Mouse (Mus musculus) limb, embryonic 12.5 days (tissue): ENCODE results near the gene Galnt7. TPM values are rescaled to one million over a fixed set of nuclear protein-coding genes. Genes with fewer than 3 reads are reported as not detected.

Source experiments
- ATAC-seq: fragments of 200-750 bp; cut with Nextera tagmentation; 2 replicates; pipeline ENCODE4 v1.8.0; 2017; ENCODE audit warnings: low read depth, moderate TSS enrichment; ENCODE audit not compliant: insufficient number of reproducible peaks, insufficient read depth, low FRiP score, low TSS enrichment
- H3K27ac ChIP-seq: fragments of 300-500 bp; sonication (generic); 2 replicates; pipeline ENCODE4 v1.5.1; 2016; ENCODE audit warnings: mild to moderate bottlenecking, moderate library complexity
- H3K27me3 ChIP-seq: fragments of 300-500 bp; sonication (generic); 2 replicates; pipeline ENCODE4 v1.6.1; 2016; ENCODE audit warnings: mild to moderate bottlenecking, moderate library complexity
- H3K36me3 ChIP-seq: fragments of 300-500 bp; sonication (generic); 2 replicates; pipeline ENCODE4 v1.6.1; 2016; ENCODE audit warnings: mild to moderate bottlenecking, moderate library complexity
- H3K4me1 ChIP-seq: fragments of 300-500 bp; sonication (generic); replicated peaks from 2 replicates; pipeline ENCODE4 v1.6.1; 2016
- H3K4me2 ChIP-seq: fragments of 300-500 bp; sonication (generic); 2 replicates; pipeline ENCODE4 v1.6.1; 2016; ENCODE audit warnings: mild to moderate bottlenecking, moderate library complexity
- H3K4me3 ChIP-seq: fragments of 300-500 bp; sonication (generic); replicated peaks from 2 replicates; pipeline ENCODE4 v1.5.1; 2016; ENCODE audit warnings: mild to moderate bottlenecking
- H3K9ac ChIP-seq: fragments of 300-500 bp; sonication (generic); replicated peaks from 2 replicates; pipeline ENCODE4 v1.6.1; 2016; ENCODE audit warnings: mild to moderate bottlenecking, moderate library complexity
- H3K9me3 ChIP-seq: fragments of 300-500 bp; sonication (generic); 2 replicates; pipeline ENCODE4 v1.6.1; 2016; ENCODE audit warnings: mild to moderate bottlenecking, moderate library complexity
- WGBS: fragments of 180-500 bp; shearing (Covaris S2); methylation state at CpG from one replicate; pipeline ENCODE4 v1.1.7; 2016; 5-methylcytosine and 5-hydroxymethylcytosine counted together
- polyA plus RNA-seq: library from polyadenylated mRNA; unstranded; fragments of >200 nt; fragmentation: Nextera tagmentation; extraction: Ambion mirVana; gene quantifications from 2 replicates; pipeline ENCODE4 v1.2.1, GENCODE M21; 2016

Galnt7 gene
- polyA plus RNA-seq, 1 experiment from 2014 or later = 15.8 TPM

GRCm38 (mm10) chr8:57651357-57651688, 1.5 kb downstream of the Galnt7 start:
- no peaks in the 10 kb centered on the region for H3K36me3 ChIP-seq
- peak overlapping the region; percentile 81 for H3K4me2 ChIP-seq
- H3K27me3 ChIP-seq = no peaks in the 10 kb centered on the region
- no peaks in the 10 kb centered on the region for H3K9me3 ChIP-seq
- WGBS = under 1% methylated on average over 8 of the region's 8 CpGs
- H3K9ac ChIP-seq = peak overlapping the region; percentile 94
- H3K4me1 ChIP-seq = peaks cover 22% of the 10 kb centered on the region
- no peak for ATAC-seq
- peak overlapping the region; percentile 99 for H3K27ac ChIP-seq
- H3K4me3 ChIP-seq = peak overlapping the region; percentile 89

- no peak overlapping the region for H3K9ac ChIP-seq
- no peaks in the 10 kb centered on the region for H3K27me3 ChIP-seq
- 0 out of 2 replicates have a peak overlapping the region, but pooled peaks have one; percentile 13 for H3K4me2 ChIP-seq
- H3K9me3 ChIP-seq = no peaks in the 10 kb centered on the region
- no peak for ATAC-seq
- peaks cover 22% of the 10 kb centered on the region for H3K4me1 ChIP-seq
- 74% methylated on average over 6 of the region's 6 CpGs for WGBS
- no peak overlapping the region for H3K4me3 ChIP-seq
- no peaks in the 10 kb centered on the region for H3K36me3 ChIP-seq
- no peak overlapping the region for H3K27ac ChIP-seq
Measured at GRCm38 (mm10) chr8:57650216-57650615, 2.6 kb downstream of the Galnt7 start.

GRCm38 (mm10) chr8:57647566-57647965, 5.3 kb downstream of the Galnt7 start:
- WGBS = 76% methylated on average over 3 of the region's 3 CpGs
- H3K9me3 ChIP-seq = no peaks in the 10 kb centered on the region
- no peaks in the 10 kb centered on the region for H3K36me3 ChIP-seq
- peaks cover 15% of the 10 kb centered on the region for H3K4me1 ChIP-seq
- H3K27ac ChIP-seq = no peak overlapping the region
- no peak overlapping the region for H3K4me2 ChIP-seq
- H3K4me3 ChIP-seq = no peak overlapping the region
- no peaks in the 10 kb centered on the region for H3K27me3 ChIP-seq
- no peak overlapping the region for H3K9ac ChIP-seq
- no peak for ATAC-seq

GRCm38 (mm10) chr8:57644281-57644680, 8.6 kb downstream of the Galnt7 start:
- no peak for ATAC-seq
- Histone ChIP-seq H3K4me2 (no peak overlapping the region), H3K36me3 (no peaks in the 10 kb centered on the region), H3K9ac (no peak overlapping the region), H3K4me3 (no peak overlapping the region), H3K9me3 (no peaks in the 10 kb centered on the region), H3K27ac (no peak overlapping the region), H3K27me3 (no peaks in the 10 kb centered on the region), H3K4me1 (peaks cover 13% of the 10 kb centered on the region)
- WGBS = 81% methylated on average over 6 of the region's 6 CpGs

GRCm38 (mm10) chr8:57642722-57643121, 10.1 kb downstream of the Galnt7 start:
- Histone ChIP-seq H3K27me3 (no peaks in the 10 kb centered on the region), H3K27ac (no peak overlapping the region), H3K9me3 (no peaks in the 10 kb centered on the region), H3K9ac (no peak overlapping the region), H3K4me1 (peaks cover 9% of the 10 kb centered on the region), H3K4me3 (no peak overlapping the region), H3K36me3 (no peaks in the 10 kb centered on the region), H3K4me2 (no peak overlapping the region)
- no peak for ATAC-seq
- WGBS = 67% methylated on average over 5 of the region's 5 CpGs

GRCm38 (mm10) chr8:57638925-57639324, 13.9 kb downstream of the Galnt7 start:
- Histone ChIP-seq H3K9ac (no peak overlapping the region), H3K4me2 (no peak overlapping the region), H3K4me1 (peaks cover 9% of the 10 kb centered on the region), H3K9me3 (no peaks in the 10 kb centered on the region), H3K27me3 (no peaks in the 10 kb centered on the region), H3K4me3 (no peak overlapping the region), H3K27ac (no peak overlapping the region), H3K36me3 (no peaks in the 10 kb centered on the region)
- ATAC-seq = no peak
- 54% methylated on average over 6 of the region's 6 CpGs for WGBS

GRCm38 (mm10) chr8:57637599-57638280, 15.1 kb downstream of the Galnt7 start:
- no peaks in the 10 kb centered on the region for H3K27me3 ChIP-seq
- no peak overlapping the region for H3K27ac ChIP-seq
- no peak for ATAC-seq
- H3K36me3 ChIP-seq = no peaks in the 10 kb centered on the region
- no peaks in the 10 kb centered on the region for H3K9me3 ChIP-seq
- H3K4me1 ChIP-seq = peaks cover 9% of the 10 kb centered on the region
- no peak overlapping the region for H3K4me3 ChIP-seq
- no peak overlapping the region for H3K4me2 ChIP-seq
- H3K9ac ChIP-seq = no peak overlapping the region
- WGBS = 88% methylated on average over 15 of the region's 15 CpGs

- WGBS = 89% methylated on average over 11 of the region's 11 CpGs
- Histone ChIP-seq H3K4me1 (peaks cover 9% of the 10 kb centered on the region), H3K9ac (no peak overlapping the region), H3K27me3 (no peaks in the 10 kb centered on the region), H3K9me3 (no peaks in the 10 kb centered on the region), H3K4me2 (no peak overlapping the region), H3K27ac (no peak overlapping the region), H3K4me3 (no peak overlapping the region), H3K36me3 (no peaks in the 10 kb centered on the region)
- ATAC-seq = no peak
Measured at GRCm38 (mm10) chr8:57636698-57637097, 16.1 kb downstream of the Galnt7 start.

GRCm38 (mm10) chr8:57636281-57636680, 16.6 kb downstream of the Galnt7 start:
- WGBS = 84% methylated on average over 3 of the region's 3 CpGs

GRCm38 (mm10) chr8:57631780-57632179, 21.1 kb downstream of the Galnt7 start:
- no peak for ATAC-seq
- Histone ChIP-seq H3K4me2 (no peak overlapping the region), H3K36me3 (no peaks in the 10 kb centered on the region), H3K4me3 (no peak overlapping the region), H3K27ac (no peak overlapping the region), H3K9ac (no peak overlapping the region), H3K4me1 (peaks cover 15% of the 10 kb centered on the region; the same call in 1 of the 2 replicates), H3K9me3 (no peaks in the 10 kb centered on the region), H3K27me3 (no peaks in the 10 kb centered on the region)
- WGBS = 90% methylated on average over 7 of the region's 7 CpGs

More at GRCm38 (mm10) chr8:57636281-57636680, 16.6 kb downstream of the Galnt7 start:
- H3K27ac ChIP-seq = no peak overlapping the region
- peaks cover 9% of the 10 kb centered on the region for H3K4me1 ChIP-seq
- no peaks in the 10 kb centered on the region for H3K27me3 ChIP-seq
- H3K36me3 ChIP-seq = no peaks in the 10 kb centered on the region
- H3K4me2 ChIP-seq = no peak overlapping the region
- no peaks in the 10 kb centered on the region for H3K9me3 ChIP-seq
- no peak overlapping the region for H3K9ac ChIP-seq
- no peak overlapping the region for H3K4me3 ChIP-seq
- no peak for ATAC-seq

- Histone ChIP-seq H3K4me1 (peaks cover 21% of the 10 kb centered on the region), H3K9me3 (no peaks in the 10 kb centered on the region), H3K27ac (no peak overlapping the region), H3K4me2 (no peak overlapping the region), H3K27me3 (no peaks in the 10 kb centered on the region), H3K9ac (no peak overlapping the region), H3K36me3 (no peaks in the 10 kb centered on the region), H3K4me3 (no peak overlapping the region)
- WGBS = 87% methylated on average over 6 of the region's 8 CpGs
- ATAC-seq = no peak
Measured at GRCm38 (mm10) chr8:57630148-57630547, 22.7 kb downstream of the Galnt7 start.
